Mouse (Mus musculus) kidney, embryonic 16.5 days (tissue): ENCODE measurements around the gene Gtf3c1. TPM values are rescaled to one million over a fixed set of nuclear protein-coding genes. Genes with fewer than 3 reads are reported as not detected.
"Not testable (repeated sequence)": the region's sequence is repeated elsewhere in the genome, so short reads cannot be mapped to it uniquely, and the experiment has no call there.

Experiments
- ATAC-seq: fragments of 200-750 bp; cut with Nextera tagmentation; 2 replicates; pipeline ENCODE4 v1.8.0; 2017; ENCODE audit warnings: moderate TSS enrichment; ENCODE audit not compliant: low FRiP score, low TSS enrichment
- H3K27ac ChIP-seq: fragments of 300-500 bp; sonication (generic); 2 replicates; pipeline ENCODE4 v1.5.1; 2014; ENCODE audit warnings: low read length
- H3K27me3 ChIP-seq: fragments of 300-500 bp; sonication (generic); 2 replicates; pipeline ENCODE4 v1.6.1; 2014; ENCODE audit warnings: low read length, control low read depth, mixed read lengths; ENCODE audit not compliant: insufficient read depth
- H3K36me3 ChIP-seq: fragments of 300-500 bp; sonication (generic); 2 replicates; pipeline ENCODE4 v1.6.1; 2014; ENCODE audit warnings: low read length, control low read depth, mixed read lengths; ENCODE audit not compliant: insufficient read depth
- H3K4me1 ChIP-seq: fragments of 300-500 bp; sonication (generic); 2 replicates; pipeline ENCODE4 v1.6.1; 2014; ENCODE audit warnings: low read length, control low read depth, mixed read lengths; ENCODE audit not compliant: insufficient read depth
- H3K4me2 ChIP-seq: fragments of 300-500 bp; sonication (generic); replicated peaks from 2 replicates; pipeline ENCODE4 v1.6.1; 2014; ENCODE audit warnings: low read depth, low read length
- H3K4me3 ChIP-seq: fragments of 300-500 bp; sonication (generic); 2 replicates; pipeline ENCODE4 v1.5.1; 2014; ENCODE audit warnings: mild to moderate bottlenecking, low read length
- H3K9ac ChIP-seq: fragments of 300-500 bp; sonication (generic); replicated peaks from 2 replicates; pipeline ENCODE4 v1.6.1; 2014; ENCODE audit warnings: low read length
- H3K9me3 ChIP-seq: fragments of 300-500 bp; sonication (generic); 2 replicates; pipeline ENCODE4 v1.6.1; 2016; ENCODE audit warnings: low read length, control low read depth
- WGBS: fragments of 180-500 bp; shearing (Covaris S2); extraction: QIAGEN DNeasy Blood & Tissue Kit; methylation state at CpG from one replicate; pipeline ENCODE4 v1.1.7; 2014; 5-methylcytosine and 5-hydroxymethylcytosine counted together
- polyA plus RNA-seq: library from polyadenylated mRNA; unstranded; fragments of >200 nt; fragmentation: Nextera tagmentation; extraction: Ambion mirVana; gene quantifications from 2 replicates; pipeline ENCODE4 v1.2.1, GENCODE M21; 2015

The Gtf3c1 gene
- polyA plus RNA-seq, 1 experiment from 2014 or later = 31.5 TPM

DNA sequence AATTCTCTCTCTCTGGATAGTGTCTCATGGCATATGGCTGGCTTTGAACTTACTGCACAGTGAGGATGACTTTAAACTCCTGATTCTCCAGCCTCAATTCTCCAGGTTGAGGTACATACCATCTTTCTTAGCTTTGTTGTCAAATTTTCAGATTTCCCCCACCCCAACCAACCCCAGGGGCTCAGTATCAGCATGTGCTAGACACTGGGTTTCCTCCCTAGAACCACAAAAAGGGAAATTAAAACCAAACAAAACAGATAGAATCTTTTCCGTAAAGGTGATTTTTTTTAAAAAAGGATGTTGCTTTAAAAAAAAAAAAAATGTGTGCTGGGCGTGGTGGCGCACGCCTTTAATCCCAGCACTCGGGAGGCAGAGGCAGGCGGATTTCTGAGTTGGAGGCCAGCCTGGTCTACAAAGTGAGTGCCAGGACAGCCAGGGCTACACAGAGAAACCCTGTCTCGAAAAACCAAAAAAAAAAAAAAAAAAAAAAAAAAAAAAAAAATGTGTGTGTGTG, 6.0 kb upstream of the Gtf3c1 start:
- not testable (repeated sequence) for H3K4me2 ChIP-seq, H3K9me3 ChIP-seq, H3K4me3 ChIP-seq, H3K27ac ChIP-seq, H3K27me3 ChIP-seq, H3K4me1 ChIP-seq, H3K9ac ChIP-seq, H3K36me3 ChIP-seq, ATAC-seq
- 91% methylated on average over 6 of the region's 7 CpGs for whole genome bisulfite sequencing

DNA sequence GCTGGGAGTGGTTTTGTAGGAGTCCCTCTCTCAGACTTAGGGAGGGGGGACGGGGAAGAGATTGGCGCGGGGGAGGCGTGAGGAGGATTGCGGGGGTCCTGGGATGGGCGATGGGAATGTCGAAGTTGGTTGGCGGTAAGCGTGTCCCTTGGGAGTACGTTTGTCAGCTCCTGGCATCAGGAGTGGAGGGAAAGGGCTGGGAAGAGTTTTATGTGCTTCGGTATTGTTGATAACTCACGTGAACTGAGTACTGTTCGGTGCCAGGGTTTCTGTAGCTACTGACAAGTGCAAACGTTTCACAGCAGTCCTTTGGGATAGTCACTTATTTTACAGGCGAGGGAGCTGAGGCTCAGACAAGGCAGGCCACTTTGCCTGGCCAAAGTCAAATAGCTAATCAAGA, 520 bp upstream of the Gtf3c1 start:
- Histone ChIP-seq H3K4me2 (peak overlapping the region; percentile 65), H3K9ac (peak overlapping the region; percentile 86), H3K27ac (no peak overlapping the region), H3K36me3 (peaks cover 9% of the 10 kb centered on the region), H3K27me3 (no peaks in the 10 kb centered on the region), H3K4me1 (peaks cover 35% of the 10 kb centered on the region), H3K9me3 (no peaks in the 10 kb centered on the region), H3K4me3 (peak overlapping the region; percentile 95)
- under 1% methylated on average over 15 of the region's 15 CpGs for WGBS
- ATAC-seq = no peak

DNA sequence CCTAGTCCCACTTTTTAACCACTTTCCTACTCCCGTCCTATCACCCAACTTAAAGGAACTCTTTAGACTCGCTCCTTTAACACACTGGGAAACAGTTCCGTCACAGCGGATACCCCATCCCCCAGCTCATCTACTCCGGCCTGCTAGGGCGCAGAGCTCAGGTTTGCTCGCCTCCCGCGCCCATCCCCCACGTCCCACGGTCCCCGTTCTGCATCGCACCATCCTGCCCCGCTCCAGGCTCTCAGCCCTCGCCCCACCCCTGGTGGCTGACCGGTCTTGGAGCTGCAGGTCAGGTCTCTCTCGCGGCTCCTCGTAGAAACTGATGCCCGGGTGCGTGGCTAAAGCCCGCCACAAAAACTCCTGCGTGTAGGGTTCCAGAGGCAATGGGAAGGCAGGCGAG, 394 bp downstream of the Gtf3c1 start:
- Histone ChIP-seq H3K27me3 (no peaks in the 10 kb centered on the region), H3K9ac (peak overlapping the region; percentile 87), H3K4me1 (peaks cover 35% of the 10 kb centered on the region), H3K4me2 (peak overlapping the region; percentile 59), H3K27ac (peak overlapping the region; percentile 94), H3K4me3 (peak overlapping the region; percentile 95), H3K36me3 (peaks cover 18% of the 10 kb centered on the region), H3K9me3 (no peaks in the 10 kb centered on the region)
- WGBS = under 1% methylated on average over 24 of the region's 24 CpGs
- ATAC-seq = peak; percentile 89

DNA sequence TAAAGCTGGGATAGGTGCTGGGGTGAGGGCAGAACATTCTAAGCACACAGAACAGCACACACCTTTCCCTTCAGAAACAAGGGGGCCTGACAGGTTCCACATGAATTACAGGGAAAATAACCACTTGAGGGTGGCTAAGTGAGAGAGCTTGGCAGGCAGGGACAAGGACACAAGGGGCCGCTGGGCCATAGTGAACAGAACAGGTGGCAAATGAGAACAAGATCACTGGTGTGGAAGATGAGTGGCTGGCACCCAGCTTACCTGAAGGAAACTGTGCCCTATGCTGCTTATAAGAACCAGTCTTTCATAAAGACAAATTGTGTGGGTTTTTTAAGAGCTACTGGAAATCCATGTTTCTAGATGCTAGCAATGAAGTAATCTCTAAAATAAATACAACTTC, 4.8 kb downstream of the Gtf3c1 start:
- Histone ChIP-seq H3K9me3 (peaks cover 11% of the 10 kb centered on the region; the same call in 1 of the 2 replicates), H3K36me3 (peaks cover 60% of the 10 kb centered on the region), H3K27me3 (no peaks in the 10 kb centered on the region), H3K9ac (no peak overlapping the region), H3K4me1 (peaks cover 26% of the 10 kb centered on the region), H3K4me3 (no peak overlapping the region), H3K4me2 (no peak overlapping the region), H3K27ac (no peak overlapping the region)
- ATAC-seq = no peak
- 97% methylated on average over 1 of the region's 1 CpGs for WGBS

DNA sequence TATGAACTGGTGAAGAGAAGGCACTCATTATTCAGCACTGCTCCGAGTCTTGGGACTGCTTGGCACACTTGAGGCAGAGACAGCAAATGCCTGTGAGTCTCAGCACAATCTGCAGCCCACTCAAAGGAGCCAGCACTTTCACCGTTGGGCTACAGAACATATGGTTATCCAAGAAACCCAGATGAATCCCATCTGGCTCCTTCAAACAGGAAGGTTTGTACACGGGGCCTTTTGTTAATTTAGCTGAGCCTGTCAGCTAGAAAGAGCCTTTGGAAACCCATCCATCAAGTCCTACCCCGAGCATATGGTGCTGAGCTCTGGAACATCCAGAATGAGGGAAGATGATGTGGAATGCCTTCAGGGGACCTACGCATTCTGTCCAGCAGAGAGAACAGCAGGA, 13.5 kb downstream of the Gtf3c1 start:
- no peak for ATAC-seq
- no peaks in the 10 kb centered on the region for H3K4me1 ChIP-seq
- peaks cover 9% of the 10 kb centered on the region; the same call in 1 of the 2 replicates for H3K9me3 ChIP-seq
- WGBS = 68% methylated on average over 5 of the region's 5 CpGs
- H3K27me3 ChIP-seq = no peaks in the 10 kb centered on the region
- H3K4me3 ChIP-seq = no peak overlapping the region
- H3K4me2 ChIP-seq = no peak overlapping the region
- H3K9ac ChIP-seq = no peak overlapping the region
- no peak overlapping the region for H3K27ac ChIP-seq
- H3K36me3 ChIP-seq = peaks cover 89% of the 10 kb centered on the region

DNA sequence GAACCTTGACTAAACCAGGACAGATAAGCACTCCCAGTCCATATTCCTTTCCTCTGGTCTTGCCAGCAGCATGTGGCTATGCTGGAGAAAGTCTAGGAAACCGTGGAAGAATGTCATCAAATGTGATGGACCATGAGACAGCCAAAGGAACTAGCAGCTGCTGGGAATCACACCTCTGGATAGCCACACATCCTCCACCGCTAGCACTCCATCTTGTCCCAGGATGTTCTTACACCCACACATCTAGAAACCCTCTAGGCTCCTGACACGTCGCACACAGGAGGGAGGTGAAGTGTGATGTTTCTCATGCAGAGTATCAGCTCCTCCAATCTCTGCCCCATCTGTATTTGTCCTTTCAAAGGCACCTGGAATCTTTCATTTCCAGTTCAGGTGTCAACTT, 17.1 kb downstream of the Gtf3c1 start:
- Histone ChIP-seq H3K4me2 (no peak overlapping the region), H3K4me1 (no peaks in the 10 kb centered on the region), H3K9me3 (no peaks in the 10 kb centered on the region), H3K27me3 (no peaks in the 10 kb centered on the region), H3K27ac (no peak overlapping the region), H3K36me3 (peaks cover 70% of the 10 kb centered on the region), H3K4me3 (no peak overlapping the region), H3K9ac (no peak overlapping the region)
- ATAC-seq = no peak
- 63% methylated on average over 4 of the region's 4 CpGs for WGBS

DNA sequence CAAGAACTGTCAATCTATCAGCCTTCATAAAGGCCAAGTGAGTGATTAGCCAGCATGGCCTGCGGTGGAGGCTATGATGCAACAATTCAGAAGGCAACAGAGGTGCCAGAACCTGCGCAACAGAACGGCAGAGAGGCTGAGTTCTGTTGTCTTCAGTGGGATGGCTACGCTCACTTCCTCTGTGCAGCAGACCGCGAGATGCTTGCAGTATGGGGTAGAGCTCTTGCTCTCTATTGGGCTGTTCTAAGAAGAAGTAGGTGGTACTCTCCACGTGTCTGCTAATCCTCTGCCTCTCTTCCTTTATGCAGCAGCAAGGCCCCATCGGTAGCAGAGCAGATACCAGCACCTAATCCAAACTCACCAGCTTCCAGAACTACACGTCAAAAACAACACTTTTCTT, 27.6 kb downstream of the Gtf3c1 start:
- H3K36me3 ChIP-seq = peaks cover 65% of the 10 kb centered on the region
- H3K4me1 ChIP-seq = no peaks in the 10 kb centered on the region
- no peaks in the 10 kb centered on the region for H3K27me3 ChIP-seq
- no peak overlapping the region for H3K4me2 ChIP-seq
- no peak overlapping the region for H3K27ac ChIP-seq
- no peak overlapping the region for H3K4me3 ChIP-seq
- H3K9me3 ChIP-seq = no peaks in the 10 kb centered on the region
- H3K9ac ChIP-seq = no peak overlapping the region
- no peak for ATAC-seq
- WGBS = 81% methylated on average over 9 of the region's 9 CpGs

DNA sequence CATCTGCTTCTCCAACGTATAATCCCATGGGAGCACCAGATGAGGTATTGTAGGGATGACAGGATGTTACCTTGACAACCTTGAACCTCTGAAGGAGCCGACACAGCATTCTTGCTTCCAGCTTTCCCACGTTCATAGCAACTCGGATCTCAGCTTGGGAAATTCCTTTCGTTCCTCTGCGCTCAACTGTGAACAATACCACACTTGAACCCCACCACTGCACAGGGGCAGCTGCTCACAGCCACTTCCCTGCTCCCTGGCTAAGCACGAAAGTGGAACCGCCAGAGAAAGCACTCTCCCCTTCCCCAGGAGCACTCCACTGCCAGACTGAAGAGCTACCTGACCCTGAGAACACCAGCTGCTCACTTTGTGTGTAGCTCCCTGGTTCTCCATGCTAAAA, 28.8 kb downstream of the Gtf3c1 start:
- WGBS = 76% methylated on average over 8 of the region's 8 CpGs
- Histone ChIP-seq H3K27ac (peak overlapping the region; percentile 25; the same call in 1 of the 2 replicates), H3K4me3 (no peak overlapping the region), H3K9me3 (no peaks in the 10 kb centered on the region), H3K9ac (no peak overlapping the region), H3K27me3 (no peaks in the 10 kb centered on the region), H3K4me1 (no peaks in the 10 kb centered on the region), H3K36me3 (peaks cover 77% of the 10 kb centered on the region), H3K4me2 (no peak overlapping the region)
- ATAC-seq = peak; percentile 78

DNA sequence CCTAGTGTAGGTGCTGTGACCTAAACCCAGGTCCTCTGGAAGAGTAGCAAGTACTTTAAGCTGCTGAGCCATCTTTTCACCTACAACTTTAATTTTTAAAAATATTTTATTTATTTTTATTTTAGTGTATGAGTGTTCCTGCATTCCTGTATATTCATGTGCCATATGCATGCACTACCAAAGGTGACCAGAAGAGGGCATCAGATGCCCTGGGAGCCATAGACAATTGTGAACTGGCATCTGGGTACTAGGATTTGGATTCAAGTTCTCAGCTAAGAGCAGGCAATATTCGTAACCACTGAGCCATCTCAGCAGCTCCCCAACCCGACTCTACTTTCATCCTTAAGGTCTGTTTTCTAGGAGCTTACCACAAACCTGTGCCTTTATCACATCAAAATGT, 32.7 kb downstream of the Gtf3c1 start:
- Histone ChIP-seq H3K9me3 (no peaks in the 10 kb centered on the region), H3K4me2 (no peak overlapping the region), H3K9ac (no peak overlapping the region), H3K4me3 (no peak overlapping the region), H3K27me3 (no peaks in the 10 kb centered on the region), H3K27ac (no peak overlapping the region), H3K36me3 (peaks cover 94% of the 10 kb centered on the region), H3K4me1 (no peaks in the 10 kb centered on the region)
- no peak for ATAC-seq
- 91% methylated on average over 2 of the region's 2 CpGs for WGBS

DNA sequence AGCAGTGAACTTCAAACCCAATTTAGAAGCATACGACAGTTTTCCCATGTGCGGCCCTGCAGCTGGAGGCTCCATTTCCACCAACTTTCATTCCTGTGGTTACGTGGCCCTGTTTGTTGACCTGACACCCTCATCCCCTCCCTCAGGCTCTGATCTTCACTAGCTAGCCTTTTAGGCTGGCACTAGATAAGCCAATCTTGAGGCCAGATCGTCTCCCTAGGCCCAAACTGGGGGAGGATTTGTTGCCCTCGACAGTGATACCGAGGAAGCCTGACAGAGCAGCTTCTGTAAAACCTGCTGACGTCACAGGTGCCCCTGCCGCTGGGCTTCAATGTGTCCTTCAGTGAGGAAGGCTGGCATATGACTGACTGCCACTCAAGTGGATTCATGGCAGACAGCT, 36.2 kb downstream of the Gtf3c1 start:
- Histone ChIP-seq H3K36me3 (peaks cover 94% of the 10 kb centered on the region), H3K4me3 (no peak overlapping the region), H3K4me2 (no peak overlapping the region), H3K4me1 (no peaks in the 10 kb centered on the region), H3K9me3 (no peaks in the 10 kb centered on the region), H3K9ac (no peak overlapping the region), H3K27me3 (no peaks in the 10 kb centered on the region), H3K27ac (no peak overlapping the region)
- no peak for ATAC-seq
- 65% methylated on average over 8 of the region's 8 CpGs for WGBS
